Mouse (Mus musculus) forebrain, embryonic 14.5 days (tissue): ENCODE data around the gene Phxr2. TPM values are rescaled to one million over a fixed set of nuclear protein-coding genes. Genes with fewer than 3 reads are reported as not detected.

Experiments
- ATAC-seq: fragments of 200-750 bp; cut with Nextera tagmentation; 2 replicates; pipeline ENCODE4 v1.8.0; 2017; ENCODE audit warnings: mild to moderate bottlenecking, moderate library complexity
- DNase-seq: peaks from one replicate; pipeline ENCODE4 v3.0.0-alpha.2; 2015; ENCODE audit warnings: low spot score
- H3K27ac ChIP-seq: fragments of 300-500 bp; sonication (generic); 2 replicates; pipeline ENCODE4 v1.5.1; 2014; ENCODE audit warnings: low read depth, mild to moderate bottlenecking, control low read depth, low read length, moderate library complexity
- H3K27me3 ChIP-seq: fragments of 300-500 bp; sonication (generic); replicated peaks from 2 replicates; pipeline ENCODE4 v1.6.1; 2014; ENCODE audit warnings: low read length, control low read depth, mixed read lengths; ENCODE audit not compliant: control insufficient read depth, insufficient read depth
- H3K36me3 ChIP-seq: fragments of 300-500 bp; sonication (generic); 2 replicates; pipeline ENCODE4 v1.6.1; 2014; ENCODE audit warnings: low read length, control low read depth; ENCODE audit not compliant: control insufficient read depth, insufficient read depth
- H3K4me1 ChIP-seq: fragments of 300-500 bp; sonication (generic); 2 replicates; pipeline ENCODE4 v1.6.1; 2014; ENCODE audit warnings: antibody characterized with exemption, low read length, control low read depth; ENCODE audit not compliant: control insufficient read depth, insufficient read depth
- H3K4me2 ChIP-seq: fragments of 300-500 bp; sonication (generic); 2 replicates; pipeline ENCODE4 v1.6.1; 2014; ENCODE audit warnings: mild to moderate bottlenecking, control low read depth, low read length
- H3K4me3 ChIP-seq: fragments of 300-500 bp; sonication (generic); 2 replicates; pipeline ENCODE4 v1.5.1; 2014; ENCODE audit warnings: low read depth, low read length, control low read depth
- H3K9ac ChIP-seq: fragments of 300-500 bp; sonication (generic); 2 replicates; pipeline ENCODE4 v1.6.1; 2014; ENCODE audit warnings: mild to moderate bottlenecking, low read length, control low read depth, moderate library complexity
- H3K9me3 ChIP-seq: fragments of 300-500 bp; sonication (generic); replicated peaks from 2 replicates; pipeline ENCODE4 v1.6.1; 2016; ENCODE audit warnings: low read length, control low read depth, mixed read lengths; ENCODE audit not compliant: control insufficient read depth
- WGBS: fragments of 180-500 bp; shearing (Covaris S2); extraction: QIAGEN DNeasy Blood & Tissue Kit; methylation state at CpG from one replicate; pipeline ENCODE4 v1.1.7; 2014; 5-methylcytosine and 5-hydroxymethylcytosine counted together
- polyA plus RNA-seq: library from polyadenylated mRNA; unstranded; fragments of >200 nt; fragmentation: Nextera tagmentation; extraction: Ambion mirVana; gene quantifications from 2 replicates; pipeline ENCODE4 v1.2.1, GENCODE M21; 2014

The Phxr2 gene
- polyA plus RNA-seq = not detected in 2 replicates

DNA sequence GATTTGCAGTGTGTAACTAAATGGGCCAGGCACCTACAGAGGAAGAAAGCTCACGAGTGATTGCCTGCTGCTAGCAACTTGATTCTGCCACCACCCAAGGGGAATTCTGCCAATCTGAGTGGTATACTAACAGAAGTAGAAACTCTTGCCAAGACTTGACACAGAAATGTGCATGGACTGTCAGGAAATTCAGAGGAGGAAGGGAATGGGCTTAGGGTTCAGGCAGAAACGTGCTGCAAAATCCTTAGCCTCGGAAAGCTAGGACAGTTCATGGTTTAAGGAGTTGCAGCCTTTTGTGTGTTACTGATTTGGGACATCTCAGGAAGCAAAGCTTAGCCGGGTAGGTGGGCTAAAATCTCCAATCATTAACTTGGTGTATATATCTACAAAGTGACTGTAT lies at the start of gene Phxr2:
TSS of gene Phxr2 (minus strand) at position 101 of the 400 bp plus-strand sequence.
- Histone ChIP-seq H3K9ac (no peak within 1 kb of the TSS), H3K27ac (no peak within 1 kb of the TSS), H3K27me3 (no peaks in the 10 kb centered on the region), H3K9me3 (no peaks in the 10 kb centered on the region), H3K4me2 (no peak within 1 kb of the TSS), H3K4me3 (no peak within 1 kb of the TSS), H3K36me3 (peaks cover 25% of the 10 kb centered on the region; the same call in 1 of the 2 replicates), H3K4me1 (no peaks in the 10 kb centered on the region)
- ATAC-seq = no peak
- 82% methylated on average over 4 of the region's 4 CpGs for WGBS
- peak; percentile 34 for DNase-seq

- Histone ChIP-seq H3K27ac (no peak overlapping the region), H3K9ac (no peak overlapping the region), H3K36me3 (no peaks in the 10 kb centered on the region), H3K4me3 (no peak overlapping the region), H3K4me1 (no peaks in the 10 kb centered on the region), H3K9me3 (no peaks in the 10 kb centered on the region), H3K27me3 (no peaks in the 10 kb centered on the region), H3K4me2 (no peak overlapping the region)
- no peak for DNase-seq
- no peak for ATAC-seq
- 47% methylated on average over 7 of the region's 7 CpGs for WGBS
These were observed 46.9 kb upstream of the Phxr2 start for GRCm38 (mm10) chr10:99172906-99173507.

DNA sequence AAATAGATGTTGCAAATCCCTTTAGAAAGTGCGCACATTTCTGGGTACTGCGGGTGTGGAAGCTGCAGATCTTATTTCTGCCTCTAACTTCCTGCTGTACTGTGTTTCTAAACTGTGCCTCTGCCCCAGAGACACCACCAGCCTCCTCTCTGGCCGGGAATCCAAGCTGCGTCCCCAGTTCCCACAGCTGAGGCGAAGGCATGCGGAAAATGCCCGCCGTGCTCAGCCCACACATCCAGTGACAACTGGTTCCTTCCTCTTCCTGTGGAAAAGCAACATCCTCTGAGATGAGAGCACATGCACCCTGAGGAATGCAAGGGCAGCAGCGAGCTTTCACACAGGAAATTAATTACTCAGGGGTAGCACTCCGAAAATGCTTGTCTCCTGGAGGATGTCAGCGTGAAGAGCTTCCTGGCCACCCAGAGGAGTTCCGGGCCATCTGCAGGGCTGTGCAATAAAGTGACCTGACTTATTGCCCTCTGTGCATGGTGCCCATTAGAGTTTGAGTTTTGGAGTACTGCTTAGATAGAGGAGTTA lies 45.9 kb upstream of the Phxr2 start:
- Histone ChIP-seq H3K27ac (0 out of 2 replicates have a peak overlapping the region, but pooled peaks have one; percentile 10), H3K4me3 (no peak overlapping the region), H3K9ac (no peak overlapping the region), H3K36me3 (no peaks in the 10 kb centered on the region), H3K4me1 (no peaks in the 10 kb centered on the region), H3K9me3 (no peaks in the 10 kb centered on the region), H3K4me2 (no peak overlapping the region), H3K27me3 (no peaks in the 10 kb centered on the region)
- DNase-seq (peak; percentile 20), ATAC-seq (peak; percentile 26; the same call in 1 of the 2 replicates)
- 47% methylated on average over 12 of the region's 12 CpGs for WGBS

GRCm38 (mm10) chr10:99169765-99170129 lies 43.6 kb upstream of the Phxr2 start:
- Histone ChIP-seq H3K4me3 (no peak overlapping the region), H3K27me3 (no peaks in the 10 kb centered on the region), H3K9me3 (no peaks in the 10 kb centered on the region), H3K36me3 (0 out of 2 replicates have a peak, but pooled peaks cover 3% of the 10 kb centered on the region), H3K4me2 (no peak overlapping the region), H3K4me1 (no peaks in the 10 kb centered on the region), H3K9ac (no peak overlapping the region), H3K27ac (no peak overlapping the region)
- DNase-seq (no peak), ATAC-seq (no peak)
- 85% methylated on average over 5 of the region's 5 CpGs for WGBS

GRCm38 (mm10) chr10:99168840-99169764 lies 43.0 kb upstream of the Phxr2 start:
- peak; percentile 19 for DNase-seq
- no peak overlapping the region for H3K27ac ChIP-seq
- H3K9me3 ChIP-seq = no peaks in the 10 kb centered on the region
- ATAC-seq = no peak
- no peak overlapping the region for H3K4me3 ChIP-seq
- H3K4me2 ChIP-seq = no peak overlapping the region
- H3K27me3 ChIP-seq = no peaks in the 10 kb centered on the region
- no peak overlapping the region for H3K9ac ChIP-seq
- H3K36me3 ChIP-seq = 0 out of 2 replicates have a peak, but pooled peaks cover 3% of the 10 kb centered on the region
- WGBS = 83% methylated on average over 11 of the region's 11 CpGs
- H3K4me1 ChIP-seq = no peaks in the 10 kb centered on the region

DNA sequence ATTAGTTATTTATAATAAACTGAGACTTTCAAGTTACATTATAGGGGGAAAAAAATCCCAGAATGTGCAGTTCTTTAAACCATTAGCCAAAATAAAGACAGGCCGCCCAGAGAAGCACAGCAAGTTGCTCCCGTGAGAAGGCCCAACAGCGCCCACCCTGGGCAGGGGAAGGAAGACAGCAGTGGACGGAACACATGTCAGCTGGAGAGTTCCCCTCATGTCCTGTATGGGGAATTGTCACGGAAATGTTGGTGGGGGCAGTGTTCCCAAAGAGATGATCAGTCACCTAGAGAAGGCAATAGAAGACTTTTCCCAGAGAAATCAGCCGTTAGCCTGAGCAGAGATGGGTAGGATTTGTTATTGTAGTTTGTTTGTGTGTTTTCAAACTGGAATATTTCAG lies 42.3 kb upstream of the Phxr2 start:
- no peaks in the 10 kb centered on the region for H3K9me3 ChIP-seq
- H3K27me3 ChIP-seq = no peaks in the 10 kb centered on the region
- no peak for ATAC-seq
- H3K4me1 ChIP-seq = no peaks in the 10 kb centered on the region
- 0 out of 2 replicates have a peak, but pooled peaks cover 3% of the 10 kb centered on the region for H3K36me3 ChIP-seq
- H3K4me2 ChIP-seq = no peak overlapping the region
- no peak overlapping the region for H3K9ac ChIP-seq
- no peak overlapping the region for H3K4me3 ChIP-seq
- 75% methylated on average over 6 of the region's 6 CpGs for WGBS
- H3K27ac ChIP-seq = no peak overlapping the region
- no peak for DNase-seq

DNA sequence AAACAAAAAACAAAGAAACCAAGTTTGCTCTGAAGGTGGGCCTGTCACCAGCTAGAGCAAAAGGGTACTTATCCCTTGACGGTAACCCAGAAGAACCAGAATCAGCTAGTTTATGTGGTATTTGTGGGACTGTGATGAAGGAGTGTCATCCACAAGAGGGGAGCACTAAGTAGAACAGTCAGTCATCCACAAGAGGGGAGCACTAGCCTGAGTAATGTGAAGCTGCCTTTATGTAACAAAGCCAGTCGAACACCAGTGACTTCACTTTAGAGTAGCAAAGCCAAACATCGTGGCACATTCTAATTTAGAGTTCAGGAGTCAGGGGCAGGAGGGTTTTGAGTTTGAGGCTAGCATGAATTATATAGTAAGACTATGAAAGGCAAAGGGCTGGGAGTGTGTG lies 40.3 kb upstream of the Phxr2 start:
- Histone ChIP-seq H3K27me3 (no peaks in the 10 kb centered on the region), H3K4me2 (no peak overlapping the region), H3K27ac (no peak overlapping the region), H3K9ac (no peak overlapping the region), H3K9me3 (no peaks in the 10 kb centered on the region), H3K4me3 (no peak overlapping the region), H3K36me3 (0 out of 2 replicates have a peak, but pooled peaks cover 3% of the 10 kb centered on the region), H3K4me1 (no peaks in the 10 kb centered on the region)
- WGBS = 75% methylated on average over 3 of the region's 3 CpGs
- ATAC-seq (no peak), DNase-seq (peak; percentile 39)

DNA sequence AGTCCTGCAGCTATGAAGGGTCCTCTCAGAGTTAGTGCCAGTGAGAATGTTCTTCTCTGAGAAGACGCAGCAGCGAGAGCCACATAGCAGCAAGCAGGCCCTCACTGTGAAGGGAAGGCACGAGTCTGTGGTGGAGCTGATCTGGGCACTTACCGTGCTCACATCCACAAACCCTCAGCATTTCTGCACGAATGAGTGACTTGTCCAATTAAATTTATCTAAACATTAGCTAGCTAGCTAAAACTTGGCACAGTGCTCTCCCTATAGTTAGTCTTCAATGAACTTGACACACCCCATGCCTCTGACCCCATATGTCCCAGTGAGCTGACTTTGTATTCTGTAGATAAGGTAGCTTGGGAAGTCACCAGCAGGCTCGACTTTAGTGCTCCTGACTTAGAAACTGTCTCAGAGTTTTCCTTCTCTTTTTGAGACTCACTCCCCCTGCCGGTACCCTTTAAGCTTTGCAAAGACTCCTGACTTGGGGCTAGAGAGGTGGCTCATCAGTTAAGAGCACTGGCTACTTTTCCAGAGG lies 39.7 kb upstream of the Phxr2 start:
- H3K9ac ChIP-seq = no peak overlapping the region
- 0 out of 2 replicates have a peak, but pooled peaks cover 3% of the 10 kb centered on the region for H3K36me3 ChIP-seq
- no peak for ATAC-seq
- no peak overlapping the region for H3K4me2 ChIP-seq
- no peak overlapping the region for H3K27ac ChIP-seq
- 74% methylated on average over 7 of the region's 7 CpGs for WGBS
- no peaks in the 10 kb centered on the region for H3K4me1 ChIP-seq
- no peak overlapping the region for H3K4me3 ChIP-seq
- no peaks in the 10 kb centered on the region for H3K27me3 ChIP-seq
- no peaks in the 10 kb centered on the region for H3K9me3 ChIP-seq
- DNase-seq = no peak
